Mouse (Mus musculus) neural tube, embryonic 12.5 days (tissue): Measurements from ENCODE around the gene Nav2. TPM values are rescaled to one million over a fixed set of nuclear protein-coding genes. Genes with fewer than 3 reads are reported as not detected.

ENCODE experiments used
- ATAC-seq: fragments of 200-750 bp; cut with Nextera tagmentation; 2 replicates; pipeline ENCODE4 v1.8.0; 2017; ENCODE audit warnings: low read depth, mild to moderate bottlenecking, moderate TSS enrichment, moderate library complexity; ENCODE audit not compliant: low FRiP score
- H3K27ac ChIP-seq: fragments of 300-500 bp; sonication (generic); 2 replicates; pipeline ENCODE4 v1.5.1; 2016
- H3K27me3 ChIP-seq: fragments of 300-500 bp; sonication (generic); replicated peaks from 2 replicates; pipeline ENCODE4 v1.6.1; 2016; ENCODE audit warnings: mild to moderate bottlenecking
- H3K36me3 ChIP-seq: fragments of 300-500 bp; sonication (generic); 2 replicates; pipeline ENCODE4 v1.6.1; 2016; ENCODE audit warnings: mild to moderate bottlenecking
- H3K4me1 ChIP-seq: fragments of 300-500 bp; sonication (generic); 2 replicates; pipeline ENCODE4 v1.6.1; 2016
- H3K4me2 ChIP-seq: fragments of 300-500 bp; sonication (generic); replicated peaks from 2 replicates; pipeline ENCODE4 v1.6.1; 2016; ENCODE audit warnings: mild to moderate bottlenecking
- H3K4me3 ChIP-seq: fragments of 300-500 bp; sonication (generic); 2 replicates; pipeline ENCODE4 v1.5.1; 2016
- H3K9ac ChIP-seq: fragments of 300-500 bp; sonication (generic); 2 replicates; pipeline ENCODE4 v1.6.1; 2016; ENCODE audit warnings: mild to moderate bottlenecking
- H3K9me3 ChIP-seq: fragments of 300-500 bp; sonication (generic); 2 replicates; pipeline ENCODE4 v1.6.1; 2016; ENCODE audit warnings: mild to moderate bottlenecking
- WGBS: fragments of 180-500 bp; shearing (Covaris S2); methylation state at CpG from one replicate; pipeline ENCODE4 v1.1.7; 2016; 5-methylcytosine and 5-hydroxymethylcytosine counted together
- polyA plus RNA-seq: library from polyadenylated mRNA; unstranded; fragments of >200 nt; fragmentation: Nextera tagmentation; extraction: Ambion mirVana; gene quantifications from 2 replicates; pipeline ENCODE4 v1.2.1, GENCODE M21; 2016

Gene Nav2
- polyA plus RNA-seq, 1 experiment from 2014 or later = 25.2 TPM

DNA sequence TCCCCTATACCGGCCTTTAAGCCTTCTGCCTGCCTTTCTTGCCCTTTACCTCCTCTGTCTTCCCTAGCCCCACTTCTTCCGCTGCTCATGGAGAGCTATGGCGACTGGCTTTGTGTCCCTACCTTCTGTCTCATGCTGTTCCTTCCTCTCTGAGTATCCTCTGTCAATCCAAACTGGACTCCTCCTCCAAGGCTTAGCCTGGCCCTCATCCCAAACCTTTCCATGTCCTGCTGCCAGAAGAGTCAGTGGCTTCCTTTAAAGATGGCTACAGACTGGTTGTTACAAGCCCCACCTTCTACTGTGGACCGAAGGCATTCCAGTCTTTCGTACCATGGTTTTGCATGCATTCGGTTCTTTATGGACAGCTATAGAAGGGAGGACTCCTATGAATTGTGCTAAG lies 674.7 kb downstream of the Nav2 start:
- ATAC-seq = no peak
- Histone ChIP-seq H3K36me3 (peaks cover 60% of the 10 kb centered on the region), H3K9me3 (no peaks in the 10 kb centered on the region), H3K27me3 (no peaks in the 10 kb centered on the region), H3K4me2 (no peak overlapping the region), H3K27ac (no peak overlapping the region), H3K4me3 (no peak overlapping the region), H3K4me1 (no peaks in the 10 kb centered on the region), H3K9ac (no peak overlapping the region)
- 94% methylated on average over 6 of the region's 6 CpGs for WGBS

DNA sequence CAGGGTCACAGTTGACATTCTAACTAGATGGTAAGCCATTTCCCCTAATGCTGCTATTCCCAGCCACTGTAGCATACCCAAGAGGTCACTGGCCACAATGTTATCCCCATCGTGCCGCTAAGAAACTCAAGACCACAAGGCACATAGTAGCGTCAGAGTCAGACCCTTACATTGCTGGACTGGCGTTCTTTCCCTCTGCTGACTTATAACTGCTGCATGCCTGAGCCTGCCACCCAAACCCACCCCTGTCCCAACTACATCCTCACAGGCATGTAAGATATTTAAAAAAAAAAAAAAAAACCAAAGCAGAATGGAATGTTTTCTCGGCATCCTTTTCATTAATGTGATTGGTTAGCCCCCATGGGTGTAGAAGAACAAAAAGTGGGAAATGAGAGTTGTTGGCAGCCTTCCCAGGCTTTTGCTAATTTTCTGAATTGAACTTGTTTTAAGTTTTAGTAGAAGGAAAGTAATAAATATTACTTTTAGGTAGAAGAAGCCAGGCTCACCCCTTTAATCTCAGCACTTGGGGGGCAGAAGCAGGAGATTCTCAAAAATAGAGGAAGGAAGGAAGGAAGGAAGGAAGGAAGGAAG lies 678.1 kb downstream of the Nav2 start:
- H3K27me3 ChIP-seq = no peaks in the 10 kb centered on the region
- H3K9ac ChIP-seq = no peak overlapping the region
- peaks cover 66% of the 10 kb centered on the region for H3K36me3 ChIP-seq
- H3K9me3 ChIP-seq = no peaks in the 10 kb centered on the region
- H3K27ac ChIP-seq = no peak overlapping the region
- H3K4me3 ChIP-seq = no peak overlapping the region
- no peak for ATAC-seq
- H3K4me2 ChIP-seq = no peak overlapping the region
- 92% methylated on average over 5 of the region's 5 CpGs for WGBS
- no peaks in the 10 kb centered on the region for H3K4me1 ChIP-seq

DNA sequence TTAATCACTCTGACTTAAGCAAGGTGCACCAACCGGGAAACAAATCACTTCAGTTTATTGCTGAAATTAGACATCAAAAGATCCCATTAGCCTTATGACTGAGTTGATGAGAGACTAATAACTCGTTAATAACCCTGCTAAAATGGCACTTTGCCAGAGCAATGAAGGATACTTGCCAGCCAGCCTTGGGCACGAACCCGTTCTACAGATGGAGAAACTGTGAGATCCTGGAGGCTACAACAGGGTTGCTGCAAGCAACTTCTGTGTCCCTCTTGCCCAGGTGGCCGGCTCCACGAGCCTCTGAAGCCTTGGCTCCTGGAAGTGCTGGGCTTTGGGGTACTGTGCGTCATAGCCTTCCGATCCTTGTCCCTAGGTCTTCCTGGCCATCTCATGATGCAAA lies 681.1 kb downstream of the Nav2 start:
- no peak overlapping the region for H3K4me2 ChIP-seq
- no peak overlapping the region for H3K4me3 ChIP-seq
- no peak overlapping the region for H3K9ac ChIP-seq
- H3K4me1 ChIP-seq = no peaks in the 10 kb centered on the region
- H3K9me3 ChIP-seq = no peaks in the 10 kb centered on the region
- WGBS = 88% methylated on average over 8 of the region's 8 CpGs
- no peak overlapping the region for H3K27ac ChIP-seq
- H3K27me3 ChIP-seq = no peaks in the 10 kb centered on the region
- peaks cover 66% of the 10 kb centered on the region for H3K36me3 ChIP-seq
- no peak for ATAC-seq

DNA sequence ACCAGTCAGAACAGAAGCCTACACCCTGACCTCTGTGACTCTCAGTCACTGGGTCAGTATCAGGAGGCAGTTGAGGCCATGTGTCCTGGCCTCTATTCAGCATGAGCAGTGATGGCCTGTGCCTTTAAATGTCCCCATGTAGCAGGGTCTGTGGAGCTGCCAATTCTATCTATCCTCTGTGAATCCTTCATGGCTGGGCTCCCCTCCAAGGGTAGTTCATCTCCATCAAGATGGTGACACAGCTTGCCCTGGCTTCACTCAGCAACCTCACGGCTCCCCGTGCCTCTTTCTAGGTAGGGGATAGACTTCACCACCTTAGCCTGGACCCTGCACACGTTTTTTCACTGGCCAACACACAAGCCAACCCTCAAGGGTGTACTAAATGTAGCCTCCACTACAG lies 689.3 kb downstream of the Nav2 start:
- Histone ChIP-seq H3K36me3 (peaks cover 58% of the 10 kb centered on the region), H3K27ac (no peak overlapping the region), H3K9me3 (no peaks in the 10 kb centered on the region), H3K4me2 (no peak overlapping the region), H3K4me1 (no peaks in the 10 kb centered on the region), H3K9ac (no peak overlapping the region), H3K4me3 (no peak overlapping the region), H3K27me3 (no peaks in the 10 kb centered on the region)
- WGBS = 91% methylated on average over 3 of the region's 3 CpGs
- ATAC-seq = no peak

DNA sequence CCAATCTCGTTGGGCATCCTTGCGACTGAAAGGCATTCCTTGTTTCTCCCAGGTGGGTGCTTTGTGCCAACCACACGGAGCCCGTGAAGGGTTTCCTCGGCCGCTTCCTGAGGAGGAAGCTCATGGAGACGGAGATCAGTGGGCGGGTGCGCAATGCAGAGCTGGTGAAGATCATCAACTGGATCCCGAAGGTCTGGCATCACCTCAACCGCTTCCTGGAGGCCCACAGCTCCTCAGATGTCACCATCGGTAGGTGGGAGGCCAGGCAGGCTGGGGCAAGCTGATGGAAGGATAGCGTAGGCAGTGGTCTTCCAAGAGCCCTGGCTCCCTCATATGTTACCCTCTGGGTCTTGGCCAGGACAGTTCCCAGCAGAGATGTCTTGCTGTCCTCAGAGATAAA lies 689.7 kb downstream of the Nav2 start:
- H3K36me3 ChIP-seq = peaks cover 60% of the 10 kb centered on the region
- 94% methylated on average over 13 of the region's 13 CpGs for WGBS

DNA sequence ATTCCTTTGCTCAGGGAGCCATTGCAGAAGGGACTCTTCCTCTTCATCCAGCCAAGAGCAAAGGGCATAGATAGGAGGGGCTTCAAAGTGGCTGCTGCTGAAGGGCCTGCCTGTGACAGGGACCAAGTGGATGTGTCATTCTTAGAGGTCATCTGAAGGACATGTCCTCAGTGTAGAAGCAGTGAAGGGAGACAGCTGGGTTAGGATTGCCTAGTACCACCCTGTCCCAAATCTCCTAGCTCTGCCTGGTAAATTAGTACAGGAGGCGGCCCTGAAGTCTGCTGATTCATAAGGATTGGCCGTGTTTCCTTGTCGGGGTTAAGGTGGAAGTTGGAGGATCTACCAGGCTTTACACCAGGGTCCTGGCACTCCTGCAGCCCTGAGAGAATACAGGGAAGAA lies 691.4 kb downstream of the Nav2 start:
- Histone ChIP-seq H3K9me3 (no peaks in the 10 kb centered on the region), H3K4me1 (no peaks in the 10 kb centered on the region), H3K27me3 (no peaks in the 10 kb centered on the region), H3K36me3 (peaks cover 51% of the 10 kb centered on the region), H3K4me3 (no peak overlapping the region), H3K27ac (no peak overlapping the region), H3K4me2 (no peak overlapping the region), H3K9ac (no peak overlapping the region)
- ATAC-seq = no peak
- WGBS = 91% methylated on average over 3 of the region's 3 CpGs

More for the DNA sequence above, 689.7 kb downstream of the Nav2 start:
- H3K27ac ChIP-seq = no peak overlapping the region
- no peak overlapping the region for H3K4me3 ChIP-seq
- no peaks in the 10 kb centered on the region for H3K4me1 ChIP-seq
- H3K27me3 ChIP-seq = no peaks in the 10 kb centered on the region
- no peaks in the 10 kb centered on the region for H3K9me3 ChIP-seq
- H3K9ac ChIP-seq = no peak overlapping the region
- no peak for ATAC-seq
- no peak overlapping the region for H3K4me2 ChIP-seq

DNA sequence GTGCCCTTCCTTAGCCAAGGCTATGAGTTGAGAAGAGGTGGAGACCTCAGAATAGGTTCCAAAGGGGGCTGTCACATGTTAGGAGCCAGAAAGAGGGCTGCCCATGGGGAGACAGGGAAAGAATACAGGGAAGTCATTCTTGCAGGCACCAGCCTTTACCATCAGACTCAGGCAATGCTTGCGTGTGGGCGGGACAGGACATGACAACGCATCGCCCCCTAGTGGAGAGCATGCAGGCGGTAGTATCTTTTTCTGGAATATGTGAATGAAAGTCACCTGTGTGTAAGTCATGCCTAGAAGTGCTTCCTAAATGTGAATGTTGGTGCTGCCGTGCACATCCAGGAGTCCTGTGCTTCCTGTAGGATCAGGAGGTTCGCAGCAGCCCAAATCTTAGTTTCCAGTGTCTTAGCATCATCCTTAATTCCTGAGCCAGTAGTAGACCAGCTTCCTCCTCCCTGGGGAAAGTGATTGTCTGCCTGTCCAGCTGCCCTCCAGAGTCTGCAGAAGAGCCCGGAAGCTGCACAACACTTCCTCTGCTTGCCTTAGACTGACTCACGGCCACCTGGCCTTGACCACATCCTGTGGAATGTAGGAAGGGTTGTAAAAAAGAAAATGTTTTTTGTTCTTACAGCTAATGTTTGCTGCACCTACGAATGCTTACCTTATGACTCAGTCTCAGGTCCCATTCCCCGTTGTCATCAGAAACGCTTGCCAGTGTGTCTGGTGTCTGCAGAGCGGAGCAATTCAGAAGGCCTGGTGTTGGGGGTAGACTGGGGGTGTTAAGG lies 692.9 kb downstream of the Nav2 start:
- H3K36me3 ChIP-seq = peaks cover 46% of the 10 kb centered on the region
- 0 out of 2 replicates have a peak, but pooled peaks have one; percentile 27 for ATAC-seq
- 56% methylated on average over 13 of the region's 13 CpGs for WGBS

DNA sequence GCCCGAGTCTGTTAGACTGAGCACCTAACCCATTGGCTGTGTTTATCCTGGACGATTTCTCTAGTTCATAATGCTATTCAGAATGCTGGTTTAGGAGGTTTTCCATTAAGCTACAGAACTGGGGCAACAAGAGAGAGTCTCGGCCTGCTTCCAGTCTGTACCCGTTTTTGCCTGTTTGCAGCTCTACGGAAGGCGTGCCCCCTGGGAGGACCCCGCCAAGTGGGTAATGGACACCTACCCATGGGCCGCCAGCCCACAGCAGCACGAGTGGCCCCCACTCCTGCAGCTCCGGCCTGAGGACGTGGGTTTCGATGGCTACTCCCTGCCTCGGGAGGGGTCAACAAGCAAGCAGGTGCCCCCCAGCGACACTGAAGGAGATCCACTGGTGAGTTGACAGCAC lies 695.7 kb downstream of the Nav2 start:
- H3K36me3 ChIP-seq = peaks cover 31% of the 10 kb centered on the region; the same call in 1 of the 2 replicates
- H3K27me3 ChIP-seq = no peaks in the 10 kb centered on the region; the same call in 1 of the 2 replicates
- H3K4me2 ChIP-seq = no peak overlapping the region
- WGBS = 94% methylated on average over 14 of the region's 14 CpGs
- H3K9ac ChIP-seq = no peak overlapping the region
- H3K9me3 ChIP-seq = no peaks in the 10 kb centered on the region
- ATAC-seq = no peak
- H3K27ac ChIP-seq = no peak overlapping the region
- no peaks in the 10 kb centered on the region for H3K4me1 ChIP-seq
- no peak overlapping the region for H3K4me3 ChIP-seq

More for the DNA sequence above, 692.9 kb downstream of the Nav2 start:
- Histone ChIP-seq H3K4me1 (no peaks in the 10 kb centered on the region), H3K27me3 (no peaks in the 10 kb centered on the region; the same call in 1 of the 2 replicates), H3K27ac (no peak overlapping the region), H3K9me3 (no peaks in the 10 kb centered on the region), H3K4me2 (no peak overlapping the region), H3K9ac (no peak overlapping the region), H3K4me3 (no peak overlapping the region)

DNA sequence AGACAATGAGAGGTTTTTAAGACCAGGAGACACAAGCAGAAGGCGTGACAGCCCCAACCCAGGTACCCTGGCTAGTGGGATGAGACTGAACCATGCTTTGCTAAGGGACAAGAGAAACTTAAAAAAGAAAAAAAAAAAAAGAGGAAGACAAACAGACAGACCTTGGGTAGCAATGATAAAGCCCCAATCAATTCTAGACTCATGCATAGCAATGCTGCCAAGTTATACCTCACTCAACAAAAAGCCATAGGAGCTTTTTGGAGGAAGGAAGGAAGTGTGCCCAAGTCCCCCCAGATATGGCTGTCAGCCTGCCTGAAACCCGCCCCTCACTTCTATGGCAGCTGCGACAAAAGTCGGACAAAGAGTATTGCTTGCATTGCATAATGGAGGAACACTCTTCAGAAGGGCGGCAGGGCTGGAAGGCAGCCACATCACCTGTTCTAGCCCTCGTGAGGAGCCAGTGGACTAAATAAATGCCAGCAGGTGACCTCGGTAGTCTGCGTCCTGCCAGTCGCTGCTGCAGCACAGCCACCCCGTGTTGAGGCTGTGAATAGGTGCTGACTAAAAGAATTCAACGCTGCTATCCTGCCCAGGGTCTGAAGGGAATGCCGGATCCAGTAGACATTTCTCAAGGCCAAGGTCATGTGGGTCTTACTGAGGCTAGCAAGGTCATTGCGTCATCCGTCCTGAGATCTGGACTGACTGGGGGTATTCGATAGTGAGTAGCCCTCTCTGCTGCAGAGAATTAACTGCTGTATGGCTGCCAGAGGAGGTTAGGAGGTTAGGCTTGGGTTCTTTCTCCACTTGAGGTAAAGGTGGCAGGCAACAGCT lies 696.7 kb downstream of the Nav2 start:
- Histone ChIP-seq H3K9me3 (no peaks in the 10 kb centered on the region), H3K4me3 (no peak overlapping the region), H3K4me1 (no peaks in the 10 kb centered on the region), H3K4me2 (no peak overlapping the region), H3K27me3 (no peaks in the 10 kb centered on the region; the same call in 1 of the 2 replicates), H3K27ac (no peak overlapping the region), H3K9ac (no peak overlapping the region), H3K36me3 (peaks cover 22% of the 10 kb centered on the region; the same call in 1 of the 2 replicates)
- 95% methylated on average over 15 of the region's 15 CpGs for WGBS
- ATAC-seq = no peak

DNA sequence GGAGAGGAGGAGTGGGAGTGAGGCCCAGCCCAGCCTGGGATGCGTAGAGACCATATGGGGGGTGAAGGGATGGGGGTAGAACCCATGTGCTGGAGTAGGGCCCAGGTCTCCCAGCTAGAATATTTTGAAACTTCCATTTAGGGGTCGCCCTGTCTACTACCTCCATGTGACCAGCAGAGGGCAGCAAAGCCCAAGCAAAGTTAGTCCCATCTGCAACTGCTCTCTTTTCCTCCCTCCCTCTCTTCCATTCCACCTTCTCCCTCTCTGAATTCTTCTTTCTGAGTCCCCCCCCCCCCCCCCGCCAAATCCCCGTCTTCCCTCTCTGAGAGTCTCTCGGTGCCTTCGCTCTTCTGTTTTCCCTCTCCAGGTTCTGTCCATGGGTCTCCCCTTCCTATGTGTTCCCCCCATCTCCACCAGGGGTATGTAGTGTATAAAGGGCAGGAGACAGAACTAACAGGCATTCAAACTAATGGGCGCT lies 707.8 kb downstream of the Nav2 start:
- Histone ChIP-seq H3K27ac (no peak overlapping the region), H3K4me1 (no peaks in the 10 kb centered on the region), H3K4me3 (no peak overlapping the region), H3K4me2 (0 out of 2 replicates have a peak overlapping the region, but pooled peaks have one; percentile 31), H3K27me3 (peaks cover 66% of the 10 kb centered on the region), H3K9ac (no peak overlapping the region), H3K9me3 (no peaks in the 10 kb centered on the region), H3K36me3 (no peaks in the 10 kb centered on the region)
- 8% methylated on average over 6 of the region's 7 CpGs for WGBS
- peak; percentile 55; the same call in 1 of the 2 replicates for ATAC-seq

DNA sequence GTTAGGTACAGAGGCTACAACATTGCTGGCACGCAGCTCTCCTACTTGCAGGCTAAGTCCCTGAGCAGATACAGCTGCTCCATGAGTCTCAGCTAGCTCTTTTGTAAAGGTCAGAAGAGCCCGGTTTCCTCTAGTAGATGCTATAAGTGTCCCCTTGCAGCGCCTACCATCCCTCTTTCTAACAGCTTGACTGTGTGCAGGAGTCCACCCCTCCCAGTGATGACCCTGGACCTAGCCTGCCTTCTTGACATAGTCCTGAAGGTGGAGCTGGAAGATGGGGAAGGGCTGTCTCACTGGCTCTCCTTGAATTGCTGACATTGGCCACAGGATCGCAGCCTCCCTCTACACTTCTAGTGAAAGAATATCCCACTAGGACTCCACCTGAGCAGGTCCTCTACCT lies 708.6 kb downstream of the Nav2 start:
- Histone ChIP-seq H3K36me3 (no peaks in the 10 kb centered on the region), H3K9me3 (no peaks in the 10 kb centered on the region), H3K4me3 (no peak overlapping the region), H3K4me2 (no peak overlapping the region), H3K27me3 (peaks cover 73% of the 10 kb centered on the region), H3K9ac (no peak overlapping the region), H3K27ac (no peak overlapping the region), H3K4me1 (no peaks in the 10 kb centered on the region)
- ATAC-seq = no peak
- 80% methylated on average over 4 of the region's 4 CpGs for WGBS

DNA sequence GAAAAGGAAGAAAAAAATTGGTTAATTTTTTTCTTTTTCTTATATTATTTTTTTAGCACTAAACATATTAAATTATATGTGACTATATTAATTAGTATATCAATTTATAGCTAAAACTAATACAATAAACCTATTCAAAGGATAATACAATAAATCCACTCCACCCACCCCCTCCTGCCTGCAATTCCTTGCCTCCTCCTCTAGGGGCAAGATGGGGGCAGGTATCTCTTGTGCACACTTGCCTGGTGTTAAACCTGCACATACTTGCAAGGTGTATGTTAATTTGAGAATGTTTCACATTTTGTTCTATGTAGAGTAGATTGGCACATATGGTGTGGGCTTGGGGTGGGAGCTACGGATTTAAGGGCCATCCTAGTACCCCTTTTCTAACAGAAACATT lies 711.6 kb downstream of the Nav2 start:
- Histone ChIP-seq H3K4me3 (no peak overlapping the region), H3K27me3 (peaks cover 88% of the 10 kb centered on the region), H3K27ac (no peak overlapping the region), H3K4me1 (no peaks in the 10 kb centered on the region), H3K4me2 (no peak overlapping the region), H3K9ac (no peak overlapping the region), H3K9me3 (no peaks in the 10 kb centered on the region), H3K36me3 (no peaks in the 10 kb centered on the region)
- WGBS = 77% methylated on average over 1 of the region's 1 CpGs
- no peak for ATAC-seq
